Mouse (Mus musculus): ENCODE results near the gene Trim14. TPM values are rescaled to one million over a fixed set of nuclear protein-coding genes. Genes with fewer than 3 reads are reported as not detected.

Trim14 gene
- 10 to 100 TPM; 22.0 to 25.5 TPM for total RNA-seq (2023)

GRCm38 (mm10) chr4:46535840-46536361, at the start of gene Trim14:
Trim14 (minus strand) TSS chr4:46536141.

GRCm38 (mm10) chr4:46489028-46489925, 46.7 kb downstream of the Trim14 start, which contains the start of gene Nans:
Nans (plus strand) TSS chr4:46489248.

GRCm38 (mm10) chr4:46450519-46451131, 85.3 kb downstream of the Trim14 start, which contains the start of gene Anp32b:
Anp32b (plus strand) TSS chr4:46450902.

Other genes with a start within 250 kb of the Trim14 start
- gene Foxe1, start 192.5 kb downstream of the Trim14 start, total RNA-seq (2023): not detected
- 1 to 10 TPM; 3.8 to 5.4 TPM for gene Trmo, start 146.7 kb downstream of the Trim14 start, total RNA-seq (2023)
- 10 to 100 TPM in 1 of 2 experiments, 1 to 10 TPM in 1; 7.3 to 24.3 TPM for gene Hemgn, start 122.6 kb downstream of the Trim14 start, total RNA-seq (2023)
- 100 to 1,000 TPM; 179 to 210 TPM for gene Anp32b, start 85.2 kb downstream of the Trim14 start, total RNA-seq (2023)
- 10 to 100 TPM; 35.6 to 56.5 TPM for gene Nans, start 46.9 kb downstream of the Trim14 start, total RNA-seq (2023)
- 10 to 100 TPM; 40.1 to 43.0 TPM for gene Coro2a, start 66.1 kb upstream of the Trim14 start, total RNA-seq (2023)
- gene Tbc1d2, start 114.1 kb upstream of the Trim14 start, total RNA-seq (2023): 10 to 100 TPM; 53.6 to 53.7 TPM

All from neutrophil, adult 59 days (primary cell).